Mouse (Mus musculus): ENCODE results near the gene Tbc1d10c.

Gene Tbc1d10c

GRCm38 (mm10) chr19:4193129-4193528 lies 2.0 kb upstream of the Tbc1d10c start:
- in situ Hi-C loops (cut with MboI, MseI), result loop anchor here (5.0 to 10.0 kb wide), 2 partner anchors 76 to 1602 kb away; no protein-coding TSS in a partner anchor

GRCm38 (mm10) chr19:4192251-4192985 lies 1.3 kb upstream of the Tbc1d10c start:
- in situ Hi-C loops (cut with MboI, MseI), result loop anchor here (5.0 to 10.0 kb wide), 2 partner anchors 75 to 1602 kb away; no protein-coding TSS in a partner anchor

GRCm38 (mm10) chr19:4191528-4192250 lies 605 bp upstream of the Tbc1d10c start, which contains the start of gene Ppp1ca:
Gene Ppp1ca (plus strand): TSS chr19:4192065.
- in situ Hi-C loops (cut with MboI, MseI), result loop anchor here (5.0 to 10.0 kb wide), 2 partner anchors 74 to 1603 kb away; no protein-coding TSS in a partner anchor

GRCm38 (mm10) chr19:4189051-4189620 lies 1.9 kb downstream of the Tbc1d10c start:
- in situ Hi-C loops (cut with MboI, MseI), result no loop called here

GRCm38 (mm10) chr19:4187303-4187702 lies 3.8 kb downstream of the Tbc1d10c start:
- in situ Hi-C loops (cut with MboI, MseI), result no loop called here

GRCm38 (mm10) chr19:4184976-4185975 lies 5.8 kb downstream of the Tbc1d10c start:
- in situ Hi-C loops (cut with MboI, MseI), result no loop called here

- in situ Hi-C loops (cut with MboI, MseI), result no loop called here
These were observed 7.4 kb downstream of the Tbc1d10c start for GRCm38 (mm10) chr19:4183689-4184088.

- in situ Hi-C loops (cut with MboI, MseI), result no loop called here
These were observed 9.2 kb downstream of the Tbc1d10c start for GRCm38 (mm10) chr19:4181892-4182291.

GRCm38 (mm10) chr19:4180411-4180810 lies 10.7 kb downstream of the Tbc1d10c start:
- in situ Hi-C loops (cut with MboI, MseI), result no loop called here

GRCm38 (mm10) chr19:4175368-4175947 lies 15.6 kb downstream of the Tbc1d10c start, which contains the start of gene Carns1:
Gene Carns1 (minus strand): TSS chr19:4175479.
- in situ Hi-C loops (cut with MboI, MseI), result loop anchor here (10.0 kb wide), 1 partner anchor 61 kb away; no protein-coding TSS in a partner anchor

GRCm38 (mm10) chr19:4172925-4173324 lies 18.2 kb downstream of the Tbc1d10c start:
- in situ Hi-C loops (cut with MboI, MseI), result loop anchor here (10.0 kb wide), 1 partner anchor 58 kb away; no protein-coding TSS in a partner anchor

GRCm38 (mm10) chr19:4171393-4172290 lies 19.4 kb downstream of the Tbc1d10c start:
- in situ Hi-C loops (cut with MboI, MseI), result loop anchor here (10.0 kb wide), 1 partner anchor 57 kb away; no protein-coding TSS in a partner anchor

GRCm38 (mm10) chr19:4170723-4171392 lies 20.2 kb downstream of the Tbc1d10c start:
- in situ Hi-C loops (cut with MboI, MseI), result loop anchor here (10.0 kb wide), 1 partner anchor 56 kb away; no protein-coding TSS in a partner anchor

GRCm38 (mm10) chr19:4169810-4170209 lies 21.3 kb downstream of the Tbc1d10c start:
- in situ Hi-C loops (cut with MboI, MseI), result loop anchor here (10.0 kb wide), 1 partner anchor 55 kb away; no protein-coding TSS in a partner anchor

- in situ Hi-C loops (cut with MboI, MseI), result no loop called here
These were observed 21.7 kb downstream of the Tbc1d10c start for GRCm38 (mm10) chr19:4169378-4169784.

GRCm38 (mm10) chr19:4166678-4167476 lies 24.2 kb downstream of the Tbc1d10c start:
- in situ Hi-C loops (cut with MboI, MseI), result no loop called here

GRCm38 (mm10) chr19:4164721-4165120 lies 26.4 kb downstream of the Tbc1d10c start:
- in situ Hi-C loops (cut with MboI, MseI), result no loop called here

GRCm38 (mm10) chr19:4164100-4164499 lies 27.0 kb downstream of the Tbc1d10c start:
- in situ Hi-C loops (cut with MboI, MseI), result no loop called here
